Mouse (Mus musculus) neural tube, embryonic 12.5 days (tissue): ENCODE results near the gene Cacna1g. TPM values are rescaled to one million over a fixed set of nuclear protein-coding genes. Genes with fewer than 3 reads are reported as not detected.
A peak's percentile ranks its signal among the peaks of the same experiment; 100 is the strongest.

Experiments used
- ATAC-seq: fragments of 200-750 bp; cut with Nextera tagmentation; 2 replicates; pipeline ENCODE4 v1.8.0; 2017; ENCODE audit warnings: low read depth, mild to moderate bottlenecking, moderate TSS enrichment, moderate library complexity; ENCODE audit not compliant: low FRiP score
- H3K27ac ChIP-seq: fragments of 300-500 bp; sonication (generic); 2 replicates; pipeline ENCODE4 v1.5.1; 2016
- H3K27me3 ChIP-seq: fragments of 300-500 bp; sonication (generic); replicated peaks from 2 replicates; pipeline ENCODE4 v1.6.1; 2016; ENCODE audit warnings: mild to moderate bottlenecking
- H3K36me3 ChIP-seq: fragments of 300-500 bp; sonication (generic); 2 replicates; pipeline ENCODE4 v1.6.1; 2016; ENCODE audit warnings: mild to moderate bottlenecking
- H3K4me1 ChIP-seq: fragments of 300-500 bp; sonication (generic); 2 replicates; pipeline ENCODE4 v1.6.1; 2016
- H3K4me2 ChIP-seq: fragments of 300-500 bp; sonication (generic); replicated peaks from 2 replicates; pipeline ENCODE4 v1.6.1; 2016; ENCODE audit warnings: mild to moderate bottlenecking
- H3K4me3 ChIP-seq: fragments of 300-500 bp; sonication (generic); 2 replicates; pipeline ENCODE4 v1.5.1; 2016
- H3K9ac ChIP-seq: fragments of 300-500 bp; sonication (generic); 2 replicates; pipeline ENCODE4 v1.6.1; 2016; ENCODE audit warnings: mild to moderate bottlenecking
- H3K9me3 ChIP-seq: fragments of 300-500 bp; sonication (generic); 2 replicates; pipeline ENCODE4 v1.6.1; 2016; ENCODE audit warnings: mild to moderate bottlenecking
- WGBS: fragments of 180-500 bp; shearing (Covaris S2); methylation state at CpG from one replicate; pipeline ENCODE4 v1.1.7; 2016; 5-methylcytosine and 5-hydroxymethylcytosine counted together
- polyA plus RNA-seq: library from polyadenylated mRNA; unstranded; fragments of >200 nt; fragmentation: Nextera tagmentation; extraction: Ambion mirVana; gene quantifications from 2 replicates; pipeline ENCODE4 v1.2.1, GENCODE M21; 2016

Cacna1g gene
- polyA plus RNA-seq, 1 experiment from 2014 or later, result 12.0 TPM

GRCm38 (mm10) chr11:94457001-94457400 is 17.0 kb downstream of the Cacna1g start:
- WGBS, result 85% methylated on average over 15 of the region's 15 CpGs
- Histone ChIP-seq H3K4me1 (peaks cover 11% of the 10 kb centered on the region), H3K27ac (no peak overlapping the region), H3K9ac (no peak overlapping the region), H3K4me2 (no peak overlapping the region), H3K36me3 (peaks cover 12% of the 10 kb centered on the region; the same call in 1 of the 2 replicates), H3K4me3 (no peak overlapping the region), H3K27me3 (no peaks in the 10 kb centered on the region; the same call in 1 of the 2 replicates), H3K9me3 (no peaks in the 10 kb centered on the region)
- no peak for ATAC-seq

- no peak overlapping the region for H3K4me2 ChIP-seq
- H3K4me1 ChIP-seq, result peaks cover 12% of the 10 kb centered on the region
- no peak overlapping the region for H3K27ac ChIP-seq
- H3K27me3 ChIP-seq, result no peaks in the 10 kb centered on the region; the same call in 1 of the 2 replicates
- no peak for ATAC-seq
- H3K9ac ChIP-seq, result no peak overlapping the region
- no peak overlapping the region for H3K4me3 ChIP-seq
- no peaks in the 10 kb centered on the region for H3K9me3 ChIP-seq
- WGBS, result 83% methylated on average over 3 of the region's 3 CpGs
- H3K36me3 ChIP-seq, result peaks cover 10% of the 10 kb centered on the region; the same call in 1 of the 2 replicates
These were observed 17.7 kb downstream of the Cacna1g start for GRCm38 (mm10) chr11:94456347-94456746.

GRCm38 (mm10) chr11:94455161-94455820 is 18.7 kb downstream of the Cacna1g start:
- H3K36me3 ChIP-seq, result peaks cover 10% of the 10 kb centered on the region; the same call in 1 of the 2 replicates
- peaks cover 18% of the 10 kb centered on the region for H3K4me1 ChIP-seq
- H3K4me2 ChIP-seq, result no peak overlapping the region
- H3K9ac ChIP-seq, result no peak overlapping the region
- no peak for ATAC-seq
- H3K27ac ChIP-seq, result no peak overlapping the region
- no peaks in the 10 kb centered on the region for H3K9me3 ChIP-seq
- H3K4me3 ChIP-seq, result no peak overlapping the region
- H3K27me3 ChIP-seq, result no peaks in the 10 kb centered on the region; the same call in 1 of the 2 replicates
- 75% methylated on average over 10 of the region's 10 CpGs for WGBS

- Histone ChIP-seq H3K4me1 (peaks cover 18% of the 10 kb centered on the region), H3K4me3 (no peak overlapping the region), H3K9ac (no peak overlapping the region), H3K27ac (no peak overlapping the region), H3K27me3 (no peaks in the 10 kb centered on the region; the same call in 1 of the 2 replicates), H3K9me3 (no peaks in the 10 kb centered on the region), H3K4me2 (no peak overlapping the region), H3K36me3 (peaks cover 9% of the 10 kb centered on the region; the same call in 1 of the 2 replicates)
- 56% methylated on average over 5 of the region's 5 CpGs for WGBS
- ATAC-seq, result no peak
These were observed 19.2 kb downstream of the Cacna1g start for GRCm38 (mm10) chr11:94454756-94455155.

GRCm38 (mm10) chr11:94451091-94451773 is 22.8 kb downstream of the Cacna1g start:
- Histone ChIP-seq H3K4me3 (no peak overlapping the region), H3K4me1 (peaks cover 28% of the 10 kb centered on the region), H3K27ac (no peak overlapping the region), H3K9me3 (no peaks in the 10 kb centered on the region), H3K27me3 (no peaks in the 10 kb centered on the region; the same call in 1 of the 2 replicates), H3K36me3 (no peaks in the 10 kb centered on the region), H3K9ac (no peak overlapping the region), H3K4me2 (no peak overlapping the region)
- WGBS, result 67% methylated on average over 12 of the region's 12 CpGs
- no peak for ATAC-seq

- Histone ChIP-seq H3K4me3 (no peak overlapping the region), H3K36me3 (no peaks in the 10 kb centered on the region), H3K9me3 (no peaks in the 10 kb centered on the region), H3K27me3 (no peaks in the 10 kb centered on the region; the same call in 1 of the 2 replicates), H3K4me1 (peaks cover 37% of the 10 kb centered on the region), H3K9ac (no peak overlapping the region), H3K4me2 (no peak overlapping the region), H3K27ac (no peak overlapping the region)
- 74% methylated on average over 5 of the region's 5 CpGs for WGBS
- ATAC-seq, result no peak
These were observed 24.1 kb downstream of the Cacna1g start for GRCm38 (mm10) chr11:94449886-94450285.

- H3K9ac ChIP-seq, result no peak overlapping the region
- H3K9me3 ChIP-seq, result no peaks in the 10 kb centered on the region
- H3K4me1 ChIP-seq, result peaks cover 38% of the 10 kb centered on the region
- WGBS, result 44% methylated on average over 8 of the region's 8 CpGs
- no peak overlapping the region for H3K4me3 ChIP-seq
- H3K27ac ChIP-seq, result no peak overlapping the region
- no peaks in the 10 kb centered on the region for H3K27me3 ChIP-seq
- no peak for ATAC-seq
- H3K4me2 ChIP-seq, result no peak overlapping the region
- no peaks in the 10 kb centered on the region for H3K36me3 ChIP-seq
These were observed 24.8 kb downstream of the Cacna1g start for GRCm38 (mm10) chr11:94449239-94449638.

GRCm38 (mm10) chr11:94447017-94447416 is 27.0 kb downstream of the Cacna1g start:
- Histone ChIP-seq H3K9ac (no peak overlapping the region), H3K4me1 (peaks cover 49% of the 10 kb centered on the region), H3K27me3 (no peaks in the 10 kb centered on the region), H3K27ac (no peak overlapping the region), H3K9me3 (no peaks in the 10 kb centered on the region), H3K4me2 (no peak overlapping the region), H3K36me3 (no peaks in the 10 kb centered on the region), H3K4me3 (no peak overlapping the region)
- no peak for ATAC-seq
- 15% methylated on average over 3 of the region's 3 CpGs for WGBS

GRCm38 (mm10) chr11:94445300-94445699 is 28.7 kb downstream of the Cacna1g start:
- H3K4me2 ChIP-seq, result no peak overlapping the region
- 43% methylated on average over 4 of the region's 4 CpGs for WGBS
- ATAC-seq, result no peak

GRCm38 (mm10) chr11:94444829-94445228 is 29.2 kb downstream of the Cacna1g start:
- no peak overlapping the region for H3K9ac ChIP-seq
- 46% methylated on average over 5 of the region's 5 CpGs for WGBS
- H3K4me1 ChIP-seq, result peaks cover 62% of the 10 kb centered on the region
- H3K36me3 ChIP-seq, result no peaks in the 10 kb centered on the region
- H3K9me3 ChIP-seq, result no peaks in the 10 kb centered on the region
- H3K4me3 ChIP-seq, result no peak overlapping the region
- ATAC-seq, result no peak
- no peaks in the 10 kb centered on the region for H3K27me3 ChIP-seq
- H3K27ac ChIP-seq, result no peak overlapping the region
- no peak overlapping the region for H3K4me2 ChIP-seq

More at GRCm38 (mm10) chr11:94445300-94445699, 28.7 kb downstream of the Cacna1g start:
- Histone ChIP-seq H3K27me3 (no peaks in the 10 kb centered on the region), H3K9ac (no peak overlapping the region), H3K36me3 (no peaks in the 10 kb centered on the region), H3K27ac (peak overlapping the region; percentile 7; the same call in 1 of the 2 replicates), H3K4me1 (peaks cover 58% of the 10 kb centered on the region), H3K4me3 (no peak overlapping the region), H3K9me3 (no peaks in the 10 kb centered on the region)

- Histone ChIP-seq H3K9me3 (no peaks in the 10 kb centered on the region), H3K9ac (no peak overlapping the region), H3K27ac (no peak overlapping the region), H3K4me1 (peaks cover 54% of the 10 kb centered on the region), H3K36me3 (peaks cover 6% of the 10 kb centered on the region), H3K4me2 (no peak overlapping the region), H3K27me3 (no peaks in the 10 kb centered on the region), H3K4me3 (no peak overlapping the region)
- no peak for ATAC-seq
- 68% methylated on average over 9 of the region's 9 CpGs for WGBS
These were observed 32.2 kb downstream of the Cacna1g start for GRCm38 (mm10) chr11:94441752-94442151.

GRCm38 (mm10) chr11:94441122-94441521 is 32.9 kb downstream of the Cacna1g start:
- H3K4me1 ChIP-seq, result peaks cover 51% of the 10 kb centered on the region
- no peaks in the 10 kb centered on the region for H3K27me3 ChIP-seq
- H3K9ac ChIP-seq, result no peak overlapping the region
- WGBS, result 48% methylated on average over 7 of the region's 7 CpGs
- peaks cover 6% of the 10 kb centered on the region for H3K36me3 ChIP-seq
- no peaks in the 10 kb centered on the region for H3K9me3 ChIP-seq
- ATAC-seq, result 0 out of 2 replicates have a peak, but pooled peaks have one; percentile 15
- no peak overlapping the region for H3K4me2 ChIP-seq
- no peak overlapping the region for H3K27ac ChIP-seq
- no peak overlapping the region for H3K4me3 ChIP-seq
